Mouse (Mus musculus) lung, postnatal 0 days (tissue): Measurements from ENCODE around the gene Pcbp3.

Experiments
- CTCF ChIP-seq: IDR thresholded peaks from 2 replicates; pipeline ENCODE4 v1.5.1; 2016; ENCODE audit warnings: antibody characterized with exemption, mild to moderate bottlenecking
- EP300 ChIP-seq: IDR thresholded peaks from 2 replicates; pipeline ENCODE4 v1.6.1; 2016; ENCODE audit warnings: antibody characterized with exemption, mild to moderate bottlenecking, control low read depth

DNA sequence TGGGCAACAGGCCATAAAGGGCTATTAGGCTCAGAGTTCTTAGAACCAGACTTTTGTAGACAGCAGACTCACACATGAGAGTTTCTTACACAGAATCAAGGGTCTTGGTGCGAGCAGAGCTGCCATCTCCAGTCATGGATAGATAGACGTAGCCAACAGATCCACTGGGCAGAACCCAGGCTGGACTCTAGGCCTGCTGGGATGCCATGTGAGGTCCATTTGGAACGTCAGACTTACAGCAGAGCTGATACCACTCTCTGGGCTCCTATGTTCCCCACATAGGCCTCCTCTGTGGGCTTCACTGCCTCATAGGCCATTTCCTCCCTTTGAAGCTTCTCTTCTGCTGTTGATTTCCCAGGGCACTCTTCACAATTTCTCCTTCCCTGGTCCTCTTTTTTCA, 208.0 kb downstream of the Pcbp3 start:
- TF ChIP-seq EP300 (no peak), CTCF (no peak)
